Mouse (Mus musculus) activated CD4-positive, CD25-positive, alpha-beta regulatory T cell, adult 4 months (primary cell): Measurements from ENCODE around the gene Dnajb1. TPM values are rescaled to one million over a fixed set of nuclear protein-coding genes. Genes with fewer than 3 reads are reported as not detected.
A peak's percentile ranks its signal among the peaks of the same experiment; 100 is the strongest.
"Not testable (repeated sequence)": the region's sequence is repeated elsewhere in the genome, so short reads cannot be mapped to it uniquely, and the experiment has no call there.

Experiments
- ATAC-seq: one replicate; pipeline ENCODE4 v1.8.0; 2017
- polyA plus RNA-seq, 2 experiments: library from polyadenylated mRNA; unstranded; fragments of 100-300 nt; shearing (Covaris generic); gene quantifications; one replicate each; pipeline ENCODE4 v1.2.1; 2017

Gene Dnajb1
- polyA plus RNA-seq, 2 experiments from 2014 or later: 40.7 to 44.0 TPM

GRCm38 (mm10) chr8:83578131-83579055 lies 29.6 kb upstream of the Dnajb1 start:
- ATAC-seq: no peak

DNA sequence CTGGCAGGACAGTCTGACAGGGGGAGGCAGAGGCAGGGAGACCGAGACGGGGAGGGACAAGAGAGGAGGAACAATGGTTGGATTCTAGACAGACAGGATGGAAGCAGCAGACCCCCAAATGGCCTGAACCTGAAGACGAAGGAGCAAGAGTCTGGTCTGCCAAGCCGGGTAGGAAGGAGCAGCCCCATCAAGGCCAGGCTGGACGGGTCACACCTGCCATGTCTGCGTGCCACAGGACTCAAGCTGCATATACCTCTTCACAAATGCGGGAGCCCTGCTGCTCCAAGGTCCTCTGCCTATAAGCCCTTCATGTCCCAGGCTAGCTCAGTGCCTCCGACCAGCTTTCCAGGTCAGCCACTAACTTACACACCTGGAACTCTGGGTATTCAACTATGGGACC lies 28.3 kb upstream of the Dnajb1 start:
- no peak for ATAC-seq

- no peak for ATAC-seq
These were observed 27.2 kb upstream of the Dnajb1 start for GRCm38 (mm10) chr8:83580826-83581225.

DNA sequence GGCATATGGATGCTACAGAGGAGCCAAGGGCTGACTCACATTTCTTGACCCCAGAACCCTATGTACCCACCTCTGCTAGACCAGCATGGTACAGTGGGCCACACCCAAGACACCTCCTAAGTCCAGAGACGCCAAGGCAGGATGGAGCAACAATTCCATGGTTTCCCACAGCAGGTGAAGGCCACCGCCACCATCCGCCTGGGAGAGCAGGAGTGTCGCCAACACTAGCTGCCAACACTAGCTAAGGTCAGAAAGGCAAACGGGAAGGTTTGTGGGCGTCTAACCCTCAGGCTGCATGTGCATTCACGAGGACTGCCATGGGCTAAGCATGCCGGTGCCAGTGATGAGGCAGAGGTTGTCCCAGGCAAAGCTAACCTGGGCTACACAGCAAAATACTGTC lies 25.8 kb upstream of the Dnajb1 start:
- ATAC-seq: no peak

DNA sequence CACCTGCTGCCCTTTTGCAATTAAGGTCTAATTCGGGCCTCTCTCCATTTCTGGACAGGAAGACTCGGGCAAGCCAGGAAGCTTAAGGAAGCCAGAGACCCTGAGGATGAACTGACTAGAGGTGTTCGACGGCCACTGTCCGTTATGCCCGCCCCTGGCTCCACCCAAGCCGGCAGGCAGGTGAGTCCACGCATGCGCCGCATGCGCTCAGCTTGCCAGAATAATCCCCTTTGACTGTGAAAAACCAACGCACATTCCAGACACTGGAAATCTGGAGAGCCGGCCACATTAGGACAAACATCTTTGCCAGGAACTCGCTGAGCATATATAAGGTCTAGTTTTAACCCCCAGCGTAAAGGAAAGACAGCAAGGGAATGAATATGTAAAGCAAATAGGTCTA lies 24.8 kb upstream of the Dnajb1 start:
- ATAC-seq: no peak

DNA sequence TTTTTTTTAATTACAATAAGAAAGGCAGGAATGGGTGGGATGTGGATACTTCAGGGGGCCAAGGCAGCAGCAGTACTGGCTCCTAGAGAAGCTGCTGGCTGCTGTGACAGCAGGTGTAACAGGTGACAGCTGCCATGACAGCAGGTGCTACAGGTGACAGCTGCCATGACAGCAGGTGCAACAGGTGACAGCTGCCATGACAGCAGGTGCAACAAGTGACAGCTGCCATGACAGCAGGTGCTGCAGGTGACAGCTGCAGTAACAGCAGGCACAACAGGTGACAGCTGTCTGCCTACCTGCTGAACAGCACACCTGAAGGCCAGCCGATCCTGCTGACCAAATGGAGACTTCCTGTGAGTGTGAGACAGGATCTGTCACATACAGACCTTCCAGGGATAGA lies 23.2 kb upstream of the Dnajb1 start:
- ATAC-seq: no peak

DNA sequence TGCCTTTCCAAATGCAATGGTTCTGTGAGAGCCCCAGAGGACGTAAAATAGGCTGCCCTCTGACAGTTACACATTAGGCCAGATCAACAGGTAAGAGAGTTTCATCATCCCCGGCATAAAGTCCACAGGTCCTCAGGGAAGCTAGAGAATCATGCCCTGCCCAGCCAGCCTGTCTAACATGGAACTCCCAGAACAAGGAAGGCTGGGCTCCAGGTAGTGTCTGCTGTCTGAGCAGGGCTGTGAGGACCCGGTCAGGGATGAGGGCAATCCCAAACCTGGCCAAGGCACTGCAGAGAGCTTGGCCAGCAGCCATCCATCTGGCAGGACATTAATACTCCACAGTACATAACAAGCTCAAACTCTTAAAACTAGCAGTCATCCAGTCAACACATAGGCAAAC lies 22.7 kb upstream of the Dnajb1 start:
- no peak for ATAC-seq

DNA sequence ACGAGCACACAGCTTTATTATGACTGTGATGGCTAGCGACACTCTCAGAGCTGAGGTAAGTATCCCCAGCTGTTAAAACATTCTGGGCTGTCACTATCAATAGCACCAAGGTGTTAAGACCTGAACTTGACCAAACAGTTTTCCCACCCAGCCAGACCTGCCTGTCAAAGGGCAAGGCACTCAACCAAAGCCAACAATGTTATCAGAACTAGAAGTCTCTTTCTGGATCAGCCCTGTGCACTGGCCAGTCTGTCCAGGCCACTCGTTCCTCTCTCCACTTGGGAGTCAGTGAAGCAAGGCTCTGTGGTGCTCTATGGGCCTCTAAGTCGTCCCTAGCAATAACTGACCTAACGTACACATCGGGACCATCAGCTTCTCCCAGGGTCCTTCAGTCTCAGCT lies 20.3 kb upstream of the Dnajb1 start:
- ATAC-seq: no peak

DNA sequence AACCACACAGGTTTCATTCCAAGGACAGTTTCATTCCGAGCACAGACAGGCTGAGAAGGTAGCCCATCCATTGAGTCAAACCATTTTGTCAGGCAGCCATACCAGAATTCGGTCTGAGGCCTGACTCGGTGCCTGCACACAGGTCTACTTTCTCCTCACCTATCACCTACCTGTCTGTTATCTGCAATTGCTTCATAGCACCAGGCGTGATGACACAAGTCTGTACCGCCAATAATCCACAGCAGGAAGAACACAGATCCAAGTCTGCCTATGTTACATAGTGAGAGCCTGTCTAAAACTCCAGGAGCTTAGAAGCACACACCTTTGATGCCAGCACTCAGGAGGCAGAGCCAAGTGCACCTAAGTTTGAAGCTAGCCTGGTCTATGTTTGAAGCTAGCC lies 19.1 kb upstream of the Dnajb1 start:
- no peak for ATAC-seq

GRCm38 (mm10) chr8:83590488-83591023 lies 17.4 kb upstream of the Dnajb1 start:
- ATAC-seq: no peak

GRCm38 (mm10) chr8:83592682-83593081 lies 15.3 kb upstream of the Dnajb1 start:
- no peak for ATAC-seq

DNA sequence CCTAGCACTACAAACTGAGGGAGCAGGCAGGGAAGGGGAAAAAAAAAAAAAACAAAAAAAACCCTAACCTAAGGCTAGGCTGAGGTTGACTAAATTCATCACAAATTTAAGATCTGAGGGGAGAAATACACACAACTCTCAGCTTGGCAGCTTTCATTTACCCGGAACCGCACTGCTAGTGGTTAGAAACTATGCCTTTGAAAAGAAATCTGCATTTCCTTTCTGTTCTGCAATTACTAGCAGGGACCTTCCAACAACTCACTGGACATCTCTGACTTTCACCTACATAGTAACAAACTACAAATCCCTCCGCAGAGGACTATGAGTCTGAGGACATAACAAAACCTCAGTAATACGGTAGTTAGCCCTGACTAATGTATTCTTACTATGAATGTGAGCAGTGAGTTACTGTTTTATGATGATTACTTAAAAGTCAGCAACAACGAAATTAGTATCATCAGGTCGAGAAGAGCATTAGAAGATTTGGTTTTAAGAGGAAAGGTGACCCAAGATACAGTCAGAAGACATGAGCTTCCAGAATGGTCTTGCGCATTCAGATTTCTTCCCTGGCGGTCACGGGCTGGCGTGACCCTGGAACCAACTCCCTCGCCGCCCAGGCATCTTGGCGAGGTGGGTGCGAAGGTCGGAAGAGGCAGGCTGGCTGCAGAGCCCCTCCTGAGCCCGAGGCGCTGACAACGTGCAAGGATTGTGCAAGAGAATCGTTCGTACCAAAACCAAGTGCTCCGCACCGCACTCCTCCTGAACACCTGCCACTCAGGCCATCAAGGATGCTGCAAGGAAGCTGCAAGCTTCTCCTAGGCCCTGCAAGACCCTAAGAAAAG lies 14.4 kb upstream of the Dnajb1 start:
- peak; percentile 12 for ATAC-seq

- peak; percentile 93 for ATAC-seq
These were observed 13.6 kb upstream of the Dnajb1 start for GRCm38 (mm10) chr8:83594167-83595049.

- not testable (repeated sequence) for ATAC-seq
These were observed 13.0 kb upstream of the Dnajb1 start for GRCm38 (mm10) chr8:83595050-83595345.

- no peak for ATAC-seq
These were observed 11.6 kb upstream of the Dnajb1 start for GRCm38 (mm10) chr8:83596369-83596768.

GRCm38 (mm10) chr8:83598146-83598545 lies 9.8 kb upstream of the Dnajb1 start:
- ATAC-seq: no peak

GRCm38 (mm10) chr8:83599814-83600213 lies 8.2 kb upstream of the Dnajb1 start:
- no peak for ATAC-seq

DNA sequence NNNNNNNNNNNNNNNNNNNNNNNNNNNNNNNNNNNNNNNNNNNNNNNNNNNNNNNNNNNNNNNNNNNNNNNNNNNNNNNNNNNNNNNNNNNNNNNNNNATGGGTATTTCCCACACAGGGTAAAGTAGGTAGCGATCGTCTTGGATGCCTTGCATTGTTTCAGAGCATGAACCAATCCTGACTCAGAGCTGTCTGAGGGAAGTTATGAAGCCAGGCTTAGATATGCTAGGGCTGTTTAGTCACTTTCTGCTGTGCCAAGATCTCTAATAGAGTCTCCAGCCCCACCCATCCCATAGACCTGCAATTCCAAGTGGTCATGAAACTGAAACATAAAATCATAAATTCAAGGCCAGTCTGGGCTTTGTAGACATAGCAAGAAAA lies 5.4 kb upstream of the Dnajb1 start:
- ATAC-seq: no peak

GRCm38 (mm10) chr8:83608398-83608829 lies 421 bp downstream of the Dnajb1 start:
- peak; percentile 43 for ATAC-seq

DNA sequence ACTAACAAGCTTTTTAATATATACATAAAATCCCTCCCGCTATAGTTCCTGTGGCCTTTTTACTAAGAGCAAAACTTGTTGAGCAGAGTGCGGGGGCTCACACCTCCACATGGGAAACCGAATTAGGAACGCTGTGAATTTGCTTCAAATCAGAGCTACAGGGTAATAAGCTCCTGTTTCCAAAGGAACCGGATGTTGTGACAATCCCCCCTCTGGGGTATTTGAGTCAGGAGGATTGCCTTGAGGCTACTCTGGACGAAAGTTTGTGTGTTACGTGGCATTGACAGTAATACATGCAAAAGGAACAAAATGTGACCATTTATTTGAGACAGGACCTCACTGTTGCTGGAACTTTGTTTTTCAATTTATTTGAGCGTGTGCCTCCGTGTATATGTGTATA lies 1.1 kb downstream of the Dnajb1 start:
- no peak for ATAC-seq

GRCm38 (mm10) chr8:83609547-83610180 lies 1.7 kb downstream of the Dnajb1 start:
- no peak for ATAC-seq

- ATAC-seq: no peak
These were observed 3.9 kb downstream of the Dnajb1 start for GRCm38 (mm10) chr8:83611921-83612320.
